Mouse (Mus musculus) large intestine, adult 2 months (tissue): ENCODE data around the gene Olfr312. TPM values are rescaled to one million over a fixed set of nuclear protein-coding genes. Genes with fewer than 3 reads are reported as not detected.

Experiments used
- DNase-seq: peaks from one replicate; pipeline ENCODE4 v3.0.0-alpha.2; 2012; ENCODE audit warnings: low read depth, low spot score
- WGBS: fragments of 180-500 bp; shearing (Covaris S2); methylation state at CpG from one replicate; pipeline ENCODE4 v1.1.7; 2018; 5-methylcytosine and 5-hydroxymethylcytosine counted together
- polyA plus RNA-seq: library from polyadenylated mRNA; depleted of rRNA; stranded (reverse); fragments of >200 nt; gene quantifications from 2 replicates; pipeline ENCODE4 v1.2.3, GENCODE M21; 2012; rRNA removed

Olfr312 gene
- polyA plus RNA-seq, 1 experiment, result not detected

GRCm38 (mm10) chr11:58847636-58848035 lies 18.6 kb downstream of the Olfr312 start:
- no peak for DNase-seq

DNA sequence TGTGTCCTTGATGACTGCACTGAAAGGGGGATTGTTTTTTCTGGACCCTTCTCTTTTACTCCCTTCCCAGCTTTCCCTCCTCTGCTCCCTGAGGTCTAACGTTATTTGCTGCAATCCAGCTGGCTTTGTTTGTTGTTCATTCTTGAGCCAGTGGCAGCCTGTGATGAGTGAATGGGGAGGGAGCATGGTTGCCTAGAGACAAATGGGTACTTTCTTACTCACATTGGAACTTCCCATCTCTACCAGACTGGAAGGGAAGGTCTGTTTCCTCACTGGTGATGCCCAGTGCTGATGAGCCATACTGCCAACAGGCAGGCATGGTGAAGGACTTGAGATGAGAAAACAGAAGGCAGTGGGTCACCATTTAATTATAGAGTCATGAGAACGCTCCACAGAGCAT lies 20.7 kb downstream of the Olfr312 start:
- DNase-seq, result no peak
- WGBS, result 68% methylated on average over 2 of the region's 2 CpGs

More at GRCm38 (mm10) chr11:58847636-58848035, 18.6 kb downstream of the Olfr312 start:
- 38% methylated on average over 9 of the region's 9 CpGs for WGBS

DNA sequence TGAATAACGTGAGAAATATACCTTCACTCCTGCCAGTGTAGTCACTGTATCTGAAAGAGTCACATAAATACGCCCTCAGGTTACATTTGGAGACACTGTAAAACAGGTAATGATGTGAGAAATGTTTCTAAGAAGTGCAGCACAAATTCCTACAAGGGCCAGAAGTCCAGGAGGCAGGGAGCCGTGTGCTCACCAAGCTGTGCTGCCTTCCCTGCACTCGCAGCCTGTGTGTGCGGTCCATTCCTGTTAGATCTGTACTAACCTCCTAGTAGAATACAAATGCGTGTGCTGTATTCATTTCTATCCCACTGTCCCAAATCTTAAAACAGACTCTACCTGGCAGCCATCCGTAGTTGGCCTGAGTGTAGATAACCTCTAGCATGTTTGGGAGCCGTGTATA lies 31.7 kb downstream of the Olfr312 start:
- no peak for DNase-seq
- 97% methylated on average over 8 of the region's 8 CpGs for WGBS

- WGBS, result 2% methylated on average over 37 of the region's 37 CpGs
- peak; percentile 76 for DNase-seq
Observed at GRCm38 (mm10) chr11:58867039-58867953, 38.3 kb downstream of the Olfr312 start, which contains the start of gene 2810021J22Rik. 2810021J22Rik (plus strand) TSS chr11:58867216.

DNA sequence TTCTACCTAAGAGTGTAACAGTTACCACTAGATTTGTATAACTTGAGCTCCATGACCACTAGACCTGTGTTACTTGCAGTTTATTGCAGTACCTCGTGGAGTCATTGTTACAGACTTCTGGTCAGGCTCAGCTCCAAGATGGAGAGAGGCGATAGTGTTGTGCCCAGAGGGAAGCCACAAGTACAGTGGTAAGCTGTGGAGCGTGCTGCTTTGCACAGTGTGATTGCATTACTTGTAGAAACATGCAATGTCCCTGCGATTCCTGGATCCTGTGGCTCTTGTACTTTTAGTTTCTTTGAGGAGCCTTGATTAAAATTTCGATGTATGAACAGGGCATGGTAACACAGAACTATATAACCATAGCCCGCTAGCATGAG lies 38.9 kb downstream of the Olfr312 start:
- DNase-seq, result no peak
- 74% methylated on average over 6 of the region's 6 CpGs for WGBS

DNA sequence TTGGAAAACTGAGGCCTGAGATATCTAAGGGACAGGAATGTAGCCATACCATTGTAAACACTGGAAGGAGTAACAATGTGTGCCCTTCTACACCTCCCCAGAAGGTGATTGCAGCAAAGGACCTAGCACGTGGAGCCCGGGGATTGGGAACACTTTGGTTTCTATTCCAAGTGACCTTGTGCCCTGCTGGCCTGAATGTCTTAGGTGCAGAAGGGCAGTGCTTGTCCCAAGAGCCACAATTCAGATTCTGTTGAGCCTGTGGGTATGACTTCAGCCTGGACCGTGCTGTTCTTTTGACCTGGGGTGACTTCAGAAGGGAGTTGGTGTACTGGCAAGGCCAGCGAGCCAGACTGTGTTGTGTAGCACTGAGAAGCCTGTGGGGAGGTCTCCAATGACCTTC lies 41.9 kb downstream of the Olfr312 start:
- 84% methylated on average over 4 of the region's 4 CpGs for WGBS
- DNase-seq, result no peak

DNA sequence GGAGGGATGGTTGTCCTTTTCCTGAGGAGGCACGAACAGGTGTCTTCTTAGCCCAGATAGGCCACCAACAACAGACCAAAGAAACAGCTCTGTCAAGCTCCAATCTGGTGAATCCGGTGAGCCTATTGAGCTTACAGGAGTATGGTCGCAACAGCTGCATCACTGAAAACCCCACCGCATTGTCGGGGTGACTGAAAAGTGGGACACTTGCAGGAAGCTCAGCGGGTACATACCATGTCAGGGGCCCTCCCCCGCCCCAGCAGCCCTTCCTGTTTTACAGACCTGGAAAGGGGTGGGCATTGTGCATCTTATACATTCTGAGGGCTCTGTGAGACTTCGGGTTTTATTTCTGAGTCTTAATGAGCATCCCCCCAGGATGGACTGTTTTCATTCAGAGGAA lies 54.7 kb downstream of the Olfr312 start:
- 80% methylated on average over 8 of the region's 8 CpGs for WGBS
- no peak for DNase-seq

Other genes with a start within 250 kb of the Olfr312 start
- gene Olfr324, start 234.1 kb upstream of the Olfr312 start, polyA plus RNA-seq, result not detected in 2 replicates
- gene 2210407C18Rik, start 213.2 kb upstream of the Olfr312 start, polyA plus RNA-seq, result 166 and 238 TPM in 2 replicates
- gene Olfr323, start 198.7 kb upstream of the Olfr312 start, polyA plus RNA-seq, result 0.43 TPM in 1 of 2 replicates, not detected in the other
- 0.09 and 0.10 TPM in 2 replicates for gene Trim58, start 188.8 kb upstream of the Olfr312 start, polyA plus RNA-seq
- gene Olfr322, start 170.5 kb upstream of the Olfr312 start, polyA plus RNA-seq, result not detected in 2 replicates
- gene Olfr320, start 148.1 kb upstream of the Olfr312 start, polyA plus RNA-seq, result not detected in 2 replicates
- not detected in 2 replicates for gene Olfr319, start 130.1 kb upstream of the Olfr312 start, polyA plus RNA-seq
- not detected in 2 replicates for gene Olfr318, start 105.2 kb upstream of the Olfr312 start, polyA plus RNA-seq
- not detected in 2 replicates for gene Olfr317, start 90.0 kb upstream of the Olfr312 start, polyA plus RNA-seq
- not detected in 2 replicates for gene Olfr316, start 76.5 kb upstream of the Olfr312 start, polyA plus RNA-seq
- gene Olfr315, start 56.0 kb upstream of the Olfr312 start, polyA plus RNA-seq, result not detected in 2 replicates
- not detected in 2 replicates for gene Olfr314, start 46.3 kb upstream of the Olfr312 start, polyA plus RNA-seq
- gene Fam183b, start 27.3 kb upstream of the Olfr312 start, polyA plus RNA-seq, result 1.3 and 3.1 TPM in 2 replicates
- not detected in 2 replicates for gene Olfr313, start 14.2 kb upstream of the Olfr312 start, polyA plus RNA-seq
- gene Olfr311, start 10.0 kb downstream of the Olfr312 start, polyA plus RNA-seq, result not detected in 2 replicates
- 2.1 and 2.8 TPM in 2 replicates for gene Gm12258, start 17.9 kb downstream of the Olfr312 start, polyA plus RNA-seq
- gene 2810021J22Rik, start 38.0 kb downstream of the Olfr312 start, polyA plus RNA-seq, result 1.3 and 2.8 TPM in 2 replicates
- gene Zfp39, start 75.0 kb downstream of the Olfr312 start, polyA plus RNA-seq, result 0.38 and 0.89 TPM in 2 replicates
- gene Btnl10, start 88.7 kb downstream of the Olfr312 start, polyA plus RNA-seq, result not detected in 2 replicates
- 122 and 137 TPM in 2 replicates for gene Rnf187, start 109.7 kb downstream of the Olfr312 start, polyA plus RNA-seq
- gene Hist3h2ba, start 119.7 kb downstream of the Olfr312 start, polyA plus RNA-seq, result 2.3 and 3.7 TPM in 2 replicates
- gene Hist3h2a, start 125.4 kb downstream of the Olfr312 start, polyA plus RNA-seq, result 11.6 and 13.1 TPM in 2 replicates
- 0.15 and 0.22 TPM in 2 replicates for gene Trim17, start 125.4 kb downstream of the Olfr312 start, polyA plus RNA-seq
- gene Trim11, start 148.9 kb downstream of the Olfr312 start, polyA plus RNA-seq, result 15.4 and 21.9 TPM in 2 replicates